Mouse (Mus musculus): ENCODE measurements around the gene Tst.

Gene Tst

DNA sequence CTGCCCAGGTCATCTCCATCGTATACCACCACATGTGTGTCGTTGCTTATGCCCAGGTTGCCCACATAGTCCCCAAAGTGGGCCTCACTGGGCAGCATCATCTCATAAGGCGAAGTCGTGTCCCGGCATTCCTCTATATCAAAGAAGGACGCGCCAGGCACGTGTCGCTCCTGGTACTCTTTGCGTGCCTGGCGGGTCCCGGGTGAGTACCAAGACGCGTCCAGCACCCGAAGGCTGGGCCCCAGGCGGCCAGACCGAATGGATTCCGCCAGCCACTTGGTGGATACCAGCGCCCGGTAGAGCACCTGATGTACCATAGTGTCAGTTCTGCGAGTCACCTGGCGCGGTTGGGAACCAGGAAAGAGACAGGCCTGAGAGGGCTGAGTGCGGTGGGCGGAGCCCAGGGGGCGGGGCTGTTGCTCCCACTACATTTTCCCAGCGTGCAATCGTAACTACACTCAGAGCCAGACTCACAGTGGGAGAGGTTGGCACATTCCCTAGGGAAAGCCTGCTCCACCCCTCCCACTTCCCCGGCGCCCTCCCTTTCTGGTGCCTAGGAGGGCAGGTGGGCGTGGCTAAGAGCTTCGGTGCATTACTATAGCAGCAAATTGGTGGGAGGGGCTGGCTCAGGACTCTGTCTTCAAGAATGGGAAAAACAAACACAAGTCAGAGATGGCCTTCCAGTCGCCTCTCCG, at the start of gene Tst:
Gene Tst (minus strand): TSS at position 391 of the 695 bp plus-strand sequence.
- DNase-seq (ENCODE audit: low read depth, low spot score): peak; percentile 88

DNA sequence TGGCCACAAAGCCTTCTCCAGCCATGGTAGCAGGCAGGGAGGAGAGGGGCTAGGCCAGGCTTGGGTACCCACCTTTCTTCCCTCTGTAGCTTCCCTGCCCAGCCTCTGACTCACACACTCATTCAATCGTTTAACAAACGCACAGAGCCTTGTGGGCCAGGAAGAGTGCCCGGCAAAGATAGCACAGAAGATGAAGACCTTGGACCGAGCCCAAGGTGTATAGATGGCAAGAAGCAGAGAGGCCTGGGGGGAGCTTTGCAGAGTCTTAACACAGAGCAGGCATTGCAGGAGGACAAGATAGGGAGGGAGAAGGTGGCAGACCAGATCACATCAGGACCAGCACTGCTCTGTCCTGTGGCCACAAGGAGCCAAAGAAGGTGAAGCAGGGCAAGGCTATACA, 49.5 kb upstream of the Tst start:
- DNase-seq (ENCODE audit: low read depth, low spot score): no peak

DNA sequence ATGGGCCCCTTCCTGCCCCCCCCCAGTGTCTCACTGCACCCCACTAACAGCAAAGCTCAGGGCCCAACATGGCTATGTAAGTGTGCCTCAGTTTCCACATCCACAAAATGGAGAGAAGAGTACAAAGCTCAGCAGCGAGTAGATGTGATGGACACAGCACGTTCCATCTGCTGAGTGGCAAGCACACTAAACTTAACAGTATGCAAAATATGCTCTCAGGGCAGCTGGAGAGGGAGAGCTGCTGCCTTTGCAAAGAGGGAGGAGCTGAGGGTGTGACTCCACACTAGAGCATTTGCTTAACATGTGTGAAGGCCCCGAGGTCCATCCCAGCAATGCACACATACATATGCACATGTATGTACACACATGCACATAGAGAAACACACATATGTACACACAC, 47.2 kb upstream of the Tst start:
- no peak for DNase-seq (ENCODE audit: low read depth, low spot score)

DNA sequence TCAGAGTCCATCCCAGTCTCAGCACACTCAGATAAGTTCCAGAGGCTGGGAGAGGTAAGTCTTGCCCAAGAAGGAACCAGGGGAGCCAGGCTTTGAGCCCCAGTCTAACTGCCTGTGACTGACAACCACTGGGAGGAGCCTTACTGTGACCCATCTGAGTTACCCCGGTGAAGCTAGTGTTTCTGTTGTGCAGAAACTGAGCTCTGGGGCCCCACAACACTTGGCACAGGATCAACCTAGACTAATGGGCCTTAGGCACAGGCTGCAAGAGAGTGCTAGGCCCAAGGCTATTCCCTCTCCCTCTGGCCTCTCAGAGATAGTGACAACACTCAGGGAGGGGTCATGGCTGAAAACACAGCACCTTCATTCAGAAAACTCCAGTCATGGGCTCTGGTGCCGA, 45.5 kb upstream of the Tst start:
- DNase-seq (ENCODE audit: low read depth, low spot score): no peak

DNA sequence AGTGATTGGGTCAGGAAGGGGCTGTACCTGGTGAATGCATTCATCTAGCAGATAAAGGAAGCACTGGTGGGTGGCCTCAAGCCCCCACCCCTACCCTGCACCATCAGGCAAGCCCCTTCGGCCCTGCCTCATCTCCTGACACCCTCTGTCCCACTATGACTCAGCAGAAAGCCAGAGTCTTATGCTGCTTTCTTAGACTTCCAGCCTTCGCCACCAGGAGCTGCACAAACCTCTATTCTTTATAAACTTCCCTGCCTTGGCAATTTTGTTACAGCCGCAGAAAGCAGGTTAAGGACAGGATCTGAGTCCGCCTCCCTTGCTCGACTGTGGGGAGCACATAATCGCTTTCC, 44.7 kb upstream of the Tst start:
- DNase-seq (ENCODE audit: low read depth, low spot score): no peak

DNA sequence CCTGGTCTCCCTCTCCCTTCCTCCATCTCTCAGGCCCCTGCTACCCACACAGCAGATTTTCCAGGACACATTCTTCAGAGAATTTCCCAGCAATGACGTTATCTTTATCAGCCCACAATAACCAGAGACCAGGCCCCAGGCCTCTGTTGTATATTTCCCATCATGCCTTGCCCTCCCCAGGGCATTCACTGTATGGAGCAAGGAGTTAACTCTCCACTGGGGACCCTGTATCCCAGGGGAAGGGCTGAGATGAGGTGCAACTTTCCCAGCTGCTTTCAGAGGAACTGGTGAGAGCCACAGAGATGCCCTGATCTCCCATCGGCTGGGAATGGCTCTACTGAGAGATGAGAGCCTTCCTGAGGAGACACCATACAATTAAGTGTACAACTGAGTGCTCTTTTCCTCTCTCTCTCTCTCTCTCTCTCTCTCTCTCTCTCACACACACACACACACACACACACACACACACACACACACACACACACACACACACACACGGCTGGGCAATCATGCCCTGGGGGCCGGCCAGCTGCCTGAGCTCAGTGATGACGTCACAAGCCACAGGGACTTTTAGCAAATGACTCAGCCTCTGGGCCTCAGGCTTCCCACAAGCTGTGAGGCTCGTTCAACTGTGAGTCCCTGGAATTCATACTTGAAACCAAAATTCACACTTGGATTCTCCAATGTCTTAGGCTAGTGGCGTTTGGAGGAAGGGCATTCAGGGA, 44.1 kb upstream of the Tst start:
- DNase-seq (ENCODE audit: low read depth, low spot score): peak; percentile 54

DNA sequence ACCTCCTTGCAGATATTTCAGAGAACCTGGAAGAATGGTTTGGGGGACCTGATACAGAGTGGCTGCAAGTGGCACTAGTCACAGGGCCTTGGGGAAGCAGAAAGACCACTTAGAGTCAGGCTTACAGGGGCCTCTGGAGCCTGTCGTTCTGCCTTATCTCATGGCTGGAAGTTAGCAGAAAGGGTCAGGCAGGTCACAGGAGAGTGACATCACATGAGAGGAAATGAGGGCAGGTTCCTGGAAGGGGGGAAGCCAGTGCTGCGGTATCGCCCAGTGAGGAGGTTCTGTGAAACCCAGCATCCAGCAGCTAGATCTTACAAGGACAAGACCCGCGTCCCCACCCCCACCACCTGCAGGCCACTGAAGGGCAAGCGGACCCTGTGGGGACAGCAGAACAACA, 43.4 kb upstream of the Tst start:
- no peak for DNase-seq (ENCODE audit: low read depth, low spot score)

DNA sequence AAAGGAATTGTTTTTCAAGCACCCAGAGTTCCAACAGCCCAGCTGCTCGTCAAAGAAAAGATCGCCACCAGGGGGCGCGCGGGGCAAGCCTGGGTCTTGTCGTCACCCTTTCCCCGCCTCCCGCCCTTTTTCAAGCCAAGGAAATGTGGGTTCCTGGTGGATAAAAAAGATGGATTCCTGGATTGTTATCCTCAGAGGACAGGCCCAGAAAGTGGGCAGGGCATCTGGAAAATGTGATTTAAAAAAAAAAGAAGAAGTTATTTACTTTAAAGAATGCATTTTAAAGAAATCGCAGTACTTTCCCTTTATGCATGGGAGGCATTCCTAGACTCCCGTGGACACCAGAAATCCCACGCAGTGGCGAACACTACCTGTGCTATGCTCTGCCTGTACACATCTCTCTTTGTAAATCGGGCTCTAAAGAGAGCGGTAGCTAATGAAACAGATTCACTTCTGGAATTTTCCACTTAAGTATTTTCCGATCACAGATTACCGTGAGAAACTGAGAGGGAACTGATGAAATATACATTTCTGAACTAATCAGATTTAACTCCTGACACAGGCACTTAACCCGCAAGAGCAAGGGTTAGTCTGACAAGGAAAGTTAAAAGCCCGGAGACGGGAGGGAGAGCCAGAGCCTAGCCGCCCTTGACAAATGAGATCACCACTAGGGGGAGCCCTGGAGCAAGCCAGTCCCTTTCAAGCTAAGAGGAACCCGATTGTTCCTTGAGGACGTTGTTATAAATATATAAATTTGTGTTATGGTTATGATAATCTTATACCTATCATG, 42.2 kb upstream of the Tst start:
- DNase-seq (ENCODE audit: low read depth, low spot score): peak; percentile 93

DNA sequence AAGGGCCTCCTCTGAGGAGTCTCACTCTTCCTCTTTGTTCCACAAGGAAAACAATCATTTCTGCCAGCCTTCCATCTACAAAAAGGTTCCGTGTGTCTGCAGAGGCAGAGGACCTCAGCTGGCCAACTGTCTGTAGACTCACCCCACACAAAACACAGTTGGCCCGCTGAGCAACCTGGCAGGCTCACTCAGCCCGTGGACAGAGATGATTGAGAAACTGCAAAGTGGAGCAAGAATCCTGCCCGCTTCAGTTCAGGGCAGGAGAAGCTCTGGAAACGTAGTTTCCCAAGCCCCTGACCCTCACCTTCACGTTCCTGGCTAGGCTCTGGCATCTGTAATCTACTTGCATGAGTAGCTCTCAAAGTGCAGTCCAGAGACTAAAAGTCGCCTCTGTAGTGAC, 41.4 kb upstream of the Tst start:
- no peak for DNase-seq (ENCODE audit: low read depth, low spot score)

DNA sequence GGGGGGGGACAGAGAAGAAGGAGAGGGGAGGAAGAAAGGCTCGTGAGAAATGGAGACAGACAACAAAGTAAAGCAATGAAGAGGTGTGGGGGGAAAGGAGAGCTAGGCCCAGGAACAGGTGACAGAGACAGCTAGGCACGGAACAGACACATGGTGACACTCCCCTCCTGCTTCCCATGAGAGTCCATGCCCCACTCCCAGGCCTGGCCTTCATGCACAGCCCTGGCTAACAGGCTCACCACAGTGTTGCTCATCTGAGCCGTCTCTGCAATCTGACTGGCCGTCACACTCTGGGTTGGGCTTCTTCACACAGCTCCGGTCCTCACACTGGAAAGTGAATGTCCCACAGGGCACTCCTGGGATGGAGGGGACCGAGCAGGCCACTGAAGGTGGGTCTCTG, 38.1 kb upstream of the Tst start:
- DNase-seq (ENCODE audit: low read depth, low spot score): no peak

DNA sequence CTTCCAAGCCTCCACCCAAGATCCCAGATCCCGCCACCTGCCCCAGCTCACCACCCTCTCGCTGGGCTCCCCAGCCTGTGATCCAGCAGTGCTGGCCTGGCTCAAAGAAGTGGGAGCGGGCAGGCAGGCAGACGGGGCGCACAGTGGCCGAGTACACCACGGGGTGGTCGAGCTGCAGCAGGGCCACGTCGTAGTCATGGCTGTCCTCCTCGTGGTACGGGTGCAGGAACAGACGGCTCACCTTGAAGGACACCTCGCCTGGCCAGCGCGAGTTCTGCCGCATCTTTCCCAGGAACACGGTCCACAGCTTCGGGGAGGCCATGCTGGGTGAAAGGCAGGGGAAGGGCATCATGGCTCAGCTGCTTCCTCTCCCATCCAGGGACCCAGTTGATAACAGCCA, 36.5 kb upstream of the Tst start:
- no peak for DNase-seq (ENCODE audit: low read depth, low spot score)

DNA sequence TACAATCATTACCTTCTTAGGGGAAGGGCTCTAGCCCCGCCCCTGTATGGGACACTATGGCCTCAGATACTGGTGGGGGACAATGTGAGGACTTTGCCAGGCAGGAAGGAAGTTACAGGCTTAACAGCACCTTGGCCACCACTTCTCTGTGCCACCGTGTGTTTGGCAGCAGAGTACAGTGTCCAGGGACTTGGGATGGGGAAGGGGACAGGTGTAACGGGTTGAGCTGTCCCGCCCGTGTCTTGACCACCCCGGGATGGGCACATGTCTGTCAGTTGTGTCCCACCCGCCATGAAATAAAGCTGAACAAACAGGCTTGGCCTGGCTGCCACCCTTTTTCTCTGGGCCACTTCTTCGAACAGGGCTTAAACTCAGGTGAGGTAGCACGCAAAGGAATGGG, 33.3 kb upstream of the Tst start:
- DNase-seq (ENCODE audit: low read depth, low spot score): no peak

DNA sequence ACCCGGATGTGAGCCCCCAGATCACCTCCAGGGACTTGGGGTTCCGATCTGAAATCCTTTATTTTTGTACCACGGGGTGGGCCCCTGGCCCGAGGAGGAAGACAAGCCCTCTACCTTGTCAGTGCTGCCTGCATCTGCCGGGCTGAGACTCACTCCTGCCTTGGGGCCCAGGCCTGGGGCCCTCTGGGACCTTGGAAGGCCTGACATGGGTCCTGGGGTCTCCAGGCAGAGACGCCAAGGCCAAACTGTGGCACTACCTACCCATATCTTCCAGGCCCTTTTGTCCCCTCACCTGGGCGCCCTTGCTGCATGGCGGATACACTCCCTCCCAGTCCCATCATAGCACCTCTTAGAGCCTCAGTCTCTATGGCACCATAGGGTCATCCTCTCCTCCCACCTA, 32.8 kb upstream of the Tst start:
- DNase-seq (ENCODE audit: low read depth, low spot score): no peak

DNA sequence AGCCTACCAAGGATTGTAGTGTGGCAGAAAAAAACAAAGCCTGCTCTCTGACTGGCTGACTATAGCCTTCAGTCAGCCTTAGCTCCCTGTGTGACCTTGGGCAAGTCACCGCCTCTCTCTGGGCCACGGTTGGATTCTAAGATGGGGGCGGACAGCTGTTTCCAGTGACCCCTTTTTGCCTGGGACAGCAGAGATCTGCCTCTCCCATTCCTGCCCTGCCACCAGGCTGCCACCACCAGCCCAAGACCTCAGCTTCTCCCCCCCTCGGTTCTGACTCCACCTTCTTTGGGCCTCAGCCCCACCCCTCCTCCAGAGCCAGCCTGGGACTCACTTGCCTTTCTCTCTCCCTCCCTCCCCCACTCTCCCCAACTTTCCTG, 32.3 kb upstream of the Tst start:
- no peak for DNase-seq (ENCODE audit: low read depth, low spot score)

DNA sequence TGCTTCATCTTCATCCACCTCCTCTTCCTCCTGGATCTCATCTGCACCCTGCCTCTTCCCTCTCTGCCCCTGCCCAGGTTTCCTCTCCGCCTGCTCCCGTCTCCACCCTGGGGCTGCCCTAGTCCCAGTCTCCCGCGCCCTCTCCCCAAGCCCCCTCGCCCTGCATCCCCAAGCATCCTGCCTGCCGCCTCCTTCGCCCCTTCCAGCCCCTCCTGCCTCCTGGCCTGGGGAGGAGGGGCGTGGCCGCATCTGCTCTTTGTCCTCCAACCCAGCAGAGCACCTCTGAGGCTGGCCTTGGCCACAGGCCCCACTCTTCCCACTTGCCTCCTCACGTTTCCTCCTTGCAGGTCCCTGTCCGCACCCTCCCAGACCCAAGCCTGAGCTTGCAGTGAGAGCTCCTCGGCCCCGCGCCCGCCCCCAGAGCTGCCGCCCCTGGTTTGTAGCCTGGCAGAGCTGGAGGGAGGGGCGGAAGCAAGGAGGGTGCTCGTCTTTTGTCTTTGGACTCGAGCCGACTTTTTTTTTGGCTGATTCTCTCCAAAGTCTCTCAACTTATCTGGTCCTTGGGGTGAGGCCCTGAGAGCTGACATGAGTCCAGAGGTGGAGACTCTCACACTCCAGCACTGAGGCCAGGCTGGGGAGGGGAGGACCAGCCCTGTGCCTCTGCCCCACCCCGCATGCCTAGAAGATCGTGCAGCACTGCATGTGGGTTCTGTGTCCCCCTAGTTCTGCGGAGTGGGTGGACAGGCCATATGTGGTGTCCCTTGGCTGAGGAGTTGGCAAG, 31.7 kb upstream of the Tst start:
- peak; percentile 35 for DNase-seq (ENCODE audit: low read depth, low spot score)

DNA sequence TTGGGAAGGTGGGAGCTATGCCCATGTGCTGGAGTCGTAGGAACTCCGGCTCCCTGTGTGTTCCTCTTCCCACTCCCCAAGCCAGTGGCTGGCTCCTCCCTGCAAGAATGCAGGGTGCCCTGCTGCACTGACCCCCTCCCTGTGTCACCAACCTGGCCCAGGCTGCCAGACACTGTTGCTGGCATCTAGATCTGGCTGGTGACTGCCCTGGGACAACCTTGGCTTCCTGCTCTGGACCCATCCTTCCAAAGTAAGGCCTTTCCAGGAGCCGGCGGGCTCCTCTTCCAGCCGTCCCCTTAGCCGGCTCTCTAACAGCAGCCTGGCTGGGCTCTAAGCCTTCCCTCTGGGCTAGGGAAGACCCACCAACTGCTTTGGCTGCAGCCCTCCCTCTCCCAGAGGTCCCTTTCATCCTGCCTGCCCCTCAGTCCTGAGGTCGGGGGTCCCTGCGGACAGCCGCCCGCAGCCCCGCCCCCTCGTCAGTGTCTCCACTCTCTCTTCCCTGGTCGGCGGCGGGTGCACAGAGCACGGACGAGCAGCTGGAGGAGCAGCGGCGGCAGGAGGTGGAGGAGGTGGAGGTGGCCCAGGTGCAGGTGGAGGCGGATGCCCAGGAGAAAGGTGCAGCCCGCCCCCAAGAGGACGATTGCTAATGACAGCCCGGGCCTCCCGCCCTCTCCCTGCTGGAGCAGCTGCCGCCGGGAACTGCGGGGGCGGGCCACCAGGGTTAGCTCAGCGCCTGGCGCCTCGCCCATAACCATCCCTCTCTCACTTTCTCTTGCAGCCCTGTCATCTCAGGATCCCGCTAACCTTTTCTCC, 30.9 kb upstream of the Tst start:
- peak; percentile 62 for DNase-seq (ENCODE audit: low read depth, low spot score)

DNA sequence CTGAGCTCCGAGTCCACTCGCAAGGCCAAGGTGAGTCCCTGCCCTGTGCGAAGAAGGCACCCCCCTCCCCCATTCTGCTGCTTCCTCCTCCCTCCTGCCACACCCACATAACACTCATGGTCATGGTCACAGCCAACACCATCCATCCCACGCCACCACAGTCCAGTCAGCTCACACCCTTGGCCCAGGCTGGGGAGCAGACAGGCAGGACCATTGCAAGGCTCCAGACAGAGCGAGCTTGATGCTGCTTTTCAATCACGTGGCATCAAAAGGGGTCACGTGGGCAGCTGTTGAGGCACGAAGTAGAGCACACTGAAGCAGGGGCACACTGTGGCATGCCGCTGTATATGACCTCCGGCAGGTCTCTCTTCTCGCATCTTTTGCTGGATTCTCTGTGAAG, 30.0 kb upstream of the Tst start:
- DNase-seq (ENCODE audit: low read depth, low spot score): no peak

DNA sequence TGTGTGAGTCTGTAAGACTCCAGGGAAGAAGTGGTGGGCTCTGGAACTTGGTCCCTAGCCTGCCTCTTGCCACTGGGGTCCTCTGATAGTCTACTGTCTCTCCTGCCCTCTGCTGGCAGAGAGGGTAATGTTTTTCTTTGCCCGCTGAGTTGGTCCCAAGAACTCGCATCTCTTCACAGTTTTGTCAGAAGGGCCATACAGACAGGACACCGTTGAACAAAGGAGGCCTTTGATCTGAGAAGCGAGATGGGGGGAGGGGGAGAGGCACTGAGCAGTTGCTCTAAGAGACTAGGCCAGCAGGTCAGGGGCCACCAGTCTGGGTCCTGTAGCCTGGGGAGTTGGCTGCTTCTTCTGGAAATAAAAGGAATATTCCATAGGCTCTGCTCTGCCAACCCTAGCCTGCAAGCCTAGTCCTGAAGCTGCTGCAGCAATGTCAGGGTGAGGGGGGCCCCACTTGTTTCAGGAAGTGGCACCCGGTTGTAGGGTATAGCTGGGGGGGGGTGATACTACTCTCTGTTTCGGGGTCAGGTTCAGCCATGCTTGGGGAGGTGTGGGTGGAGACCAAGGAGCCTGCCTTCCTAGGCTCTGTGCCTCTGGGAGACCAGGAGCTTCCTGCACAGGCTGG, 29.3 kb upstream of the Tst start:
- peak; percentile 76 for DNase-seq (ENCODE audit: low read depth, low spot score)

DNA sequence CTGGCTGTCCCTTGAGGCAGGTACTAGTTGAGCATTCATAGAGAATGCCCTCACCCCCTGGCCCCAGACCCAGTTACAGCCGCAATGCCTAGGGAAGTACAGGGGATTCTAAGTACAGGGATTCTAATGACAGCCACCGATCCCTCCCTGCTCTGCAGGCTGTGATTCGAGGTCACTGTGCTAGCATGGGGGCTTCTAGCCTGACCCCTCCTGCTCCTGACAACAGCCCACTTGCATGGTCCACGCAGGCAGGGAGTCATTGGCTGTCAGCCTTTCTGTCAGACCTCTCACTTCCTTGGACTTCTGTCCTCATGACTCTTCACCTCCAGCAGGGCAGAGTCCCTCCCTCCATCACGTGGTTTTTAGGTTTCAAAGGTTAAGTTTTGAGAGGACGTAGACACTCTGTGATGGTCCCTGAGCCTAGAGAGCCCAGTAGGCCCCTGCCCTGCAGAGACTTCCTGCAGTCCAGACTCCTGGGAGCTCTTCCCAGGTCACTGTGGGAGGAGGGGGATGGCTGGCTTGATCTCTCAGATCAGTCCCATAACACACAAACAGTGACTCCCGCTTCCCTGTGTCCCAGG, 25.9 kb upstream of the Tst start:
- no peak for DNase-seq (ENCODE audit: low read depth, low spot score)

DNA sequence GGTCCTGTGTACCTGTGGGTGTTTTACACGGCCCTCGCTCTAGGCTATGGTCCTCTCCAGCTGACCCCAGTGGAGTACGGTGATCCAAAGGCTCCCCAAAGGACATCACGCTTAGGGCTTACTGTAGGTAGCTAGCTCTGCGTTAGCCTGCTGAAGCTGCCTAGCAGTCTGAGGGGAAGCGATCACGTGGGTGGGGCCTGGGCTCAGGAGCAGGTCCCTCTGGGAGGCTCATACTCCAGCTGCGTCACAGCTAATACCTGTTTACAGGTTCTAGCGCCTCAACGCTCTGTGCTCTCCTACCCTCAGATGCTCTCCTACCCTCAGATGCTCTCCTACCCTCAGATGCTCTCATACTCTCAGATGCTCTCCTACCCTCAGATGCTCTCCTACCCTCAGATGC, 25.2 kb upstream of the Tst start:
- DNase-seq (ENCODE audit: low read depth, low spot score): no peak

All from mesoderm, embryonic 11.5 days (tissue).